Mouse (Mus musculus): ENCODE data around the gene Mog. TPM values are rescaled to one million over a fixed set of nuclear protein-coding genes. Genes with fewer than 3 reads are reported as not detected.
"Not testable (repeated sequence)": the region's sequence is repeated elsewhere in the genome, so short reads cannot be mapped to it uniquely, and the experiment has no call there.

Gene Mog
- polyA plus RNA-seq, 1 experiment from 2014 or later = 3.7 TPM

- 65% methylated on average over 8 of the region's 8 CpGs for WGBS
- Histone ChIP-seq H3K36me3 (replicated peaks) (no peaks in the 10 kb centered on the region), H3K27ac (peak overlapping the region; percentile 99), H3K4me1 (peaks cover 11% of the 10 kb centered on the region; the same call in 1 of the 2 replicates), H3K4me3 (peak overlapping the region; percentile 45), H3K9me3 (no peaks in the 10 kb centered on the region), H3K4me2 (peak overlapping the region; percentile 55), H3K9ac (peak overlapping the region; percentile 55; the same call in 1 of the 2 replicates), H3K27me3 (replicated peaks) (no peaks in the 10 kb centered on the region)
- peak; percentile 40 for ATAC-seq (replicated peaks)
These were observed 6.0 kb upstream of the Mog start for GRCm38 (mm10) chr17:37029162-37029561.

- Histone ChIP-seq H3K9ac (peak overlapping the region; percentile 55; the same call in 1 of the 2 replicates), H3K27me3 (replicated peaks) (no peaks in the 10 kb centered on the region), H3K27ac (peak overlapping the region; percentile 99), H3K9me3 (no peaks in the 10 kb centered on the region), H3K4me2 (peak overlapping the region; percentile 55), H3K4me1 (peaks cover 11% of the 10 kb centered on the region; the same call in 1 of the 2 replicates), H3K36me3 (replicated peaks) (no peaks in the 10 kb centered on the region), H3K4me3 (peak overlapping the region; percentile 45)
- WGBS = 0% methylated on average over 14 of the region's 14 CpGs
- ATAC-seq (replicated peaks) = peak; percentile 99
These were observed 5.5 kb upstream of the Mog start for GRCm38 (mm10) chr17:37028683-37029120.

DNA sequence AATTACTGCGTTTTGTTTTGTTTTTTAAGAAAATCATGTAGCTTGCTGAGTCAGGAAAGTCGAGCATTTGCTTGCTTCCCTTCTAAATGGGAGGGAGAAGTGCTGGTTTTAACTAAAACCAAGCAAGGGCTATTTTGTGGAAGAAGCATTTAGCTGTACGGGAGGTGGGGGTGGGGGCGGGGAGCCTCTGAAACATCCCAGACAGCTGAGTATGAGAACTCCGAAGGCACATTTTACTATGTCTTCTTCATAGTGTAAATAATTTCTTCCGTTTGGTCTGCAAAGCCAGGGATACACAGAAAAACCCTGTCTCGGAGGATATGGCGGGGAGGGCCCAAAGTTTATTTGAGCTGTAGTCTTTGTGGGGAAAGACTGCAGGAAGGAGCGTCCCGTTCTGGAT is 5.0 kb upstream of the Mog start:
- peak overlapping the region; percentile 99 for H3K27ac ChIP-seq
- peak overlapping the region; percentile 45 for H3K4me3 ChIP-seq
- no peaks in the 10 kb centered on the region for H3K9me3 ChIP-seq
- ATAC-seq (replicated peaks) = peak; percentile 48
- peak overlapping the region; percentile 46 for H3K9ac ChIP-seq
- peaks cover 11% of the 10 kb centered on the region; the same call in 1 of the 2 replicates for H3K4me1 ChIP-seq
- H3K4me2 ChIP-seq = peak overlapping the region; percentile 55
- H3K36me3 ChIP-seq (replicated peaks) = no peaks in the 10 kb centered on the region
- no peaks in the 10 kb centered on the region for H3K27me3 ChIP-seq (replicated peaks)
- 5% methylated on average over 10 of the region's 10 CpGs for WGBS

DNA sequence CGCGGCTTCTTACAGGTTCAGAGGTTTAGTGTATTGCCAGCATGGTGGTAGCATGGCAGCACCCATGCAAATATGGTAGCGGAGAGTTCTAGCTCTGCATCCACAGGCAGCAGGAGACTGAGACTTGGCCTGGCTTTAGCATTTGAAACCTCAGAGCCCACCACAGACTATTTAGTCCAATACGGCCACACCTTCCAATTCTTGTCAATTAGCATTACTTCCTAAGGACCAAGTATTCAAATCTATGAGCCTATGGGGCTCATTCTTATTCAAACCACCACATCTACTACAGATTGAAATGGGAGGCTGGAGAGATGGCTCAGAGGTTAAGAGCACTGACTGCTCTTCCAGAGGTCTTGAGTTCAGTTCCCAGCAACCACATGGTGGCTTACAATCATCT is 4.3 kb upstream of the Mog start:
- H3K36me3 ChIP-seq (replicated peaks) = no peaks in the 10 kb centered on the region
- no peak for ATAC-seq (replicated peaks)
- H3K4me1 ChIP-seq = peaks cover 11% of the 10 kb centered on the region; the same call in 1 of the 2 replicates
- peak overlapping the region; percentile 99 for H3K27ac ChIP-seq
- no peak overlapping the region for H3K9ac ChIP-seq
- H3K4me2 ChIP-seq = no peak overlapping the region
- 92% methylated on average over 4 of the region's 4 CpGs for WGBS
- H3K27me3 ChIP-seq (replicated peaks) = no peaks in the 10 kb centered on the region
- H3K9me3 ChIP-seq = no peaks in the 10 kb centered on the region
- H3K4me3 ChIP-seq = no peak overlapping the region

GRCm38 (mm10) chr17:37026425-37026824 is 3.2 kb upstream of the Mog start:
- H3K4me1 ChIP-seq = peaks cover 11% of the 10 kb centered on the region; the same call in 1 of the 2 replicates
- no peak overlapping the region for H3K9ac ChIP-seq
- H3K36me3 ChIP-seq (replicated peaks) = no peaks in the 10 kb centered on the region
- WGBS = 60% methylated on average over 2 of the region's 2 CpGs
- no peaks in the 10 kb centered on the region for H3K9me3 ChIP-seq
- ATAC-seq (replicated peaks) = no peak
- no peak overlapping the region for H3K4me2 ChIP-seq
- H3K27ac ChIP-seq = no peak overlapping the region
- H3K27me3 ChIP-seq (replicated peaks) = no peaks in the 10 kb centered on the region
- H3K4me3 ChIP-seq = no peak overlapping the region

- WGBS = 98% methylated on average over 5 of the region's 5 CpGs
- H3K4me1 ChIP-seq; H3K27me3 ChIP-seq (replicated peaks); H3K9ac ChIP-seq; H3K4me2 ChIP-seq; H3K9me3 ChIP-seq; H3K27ac ChIP-seq; ATAC-seq (replicated peaks); H3K36me3 ChIP-seq (replicated peaks); H3K4me3 ChIP-seq: not testable (repeated sequence)
These were observed 4.0 kb downstream of the Mog start for GRCm38 (mm10) chr17:37019242-37019641.

DNA sequence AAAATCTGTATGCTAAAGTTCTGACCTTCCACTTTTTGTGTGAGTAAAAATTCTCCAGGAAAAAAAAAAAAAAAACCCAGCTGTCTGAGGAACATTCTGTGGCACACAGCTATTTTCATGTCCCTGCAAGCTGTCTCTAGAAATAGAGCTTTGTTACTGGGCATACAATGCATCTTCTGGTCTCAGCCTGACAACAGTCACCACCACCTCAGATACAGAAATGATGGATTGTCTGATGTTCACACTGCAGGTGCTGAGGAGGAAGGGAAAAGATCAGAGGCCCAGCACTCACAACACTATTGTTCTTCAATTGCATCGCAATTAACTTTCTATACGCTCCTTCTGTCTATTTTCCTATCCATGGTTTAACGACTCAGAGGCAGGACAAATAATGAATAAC is 4.9 kb downstream of the Mog start:
- no peak for ATAC-seq (replicated peaks)

GRCm38 (mm10) chr17:37016333-37016732 is 6.9 kb downstream of the Mog start:
- Histone ChIP-seq H3K4me3 (no peak overlapping the region), H3K4me2 (no peak overlapping the region), H3K9me3 (no peaks in the 10 kb centered on the region), H3K9ac (no peak overlapping the region), H3K4me1 (peaks cover 11% of the 10 kb centered on the region), H3K36me3 (replicated peaks) (peaks cover under 1% of the 10 kb centered on the region), H3K27me3 (replicated peaks) (no peaks in the 10 kb centered on the region), H3K27ac (no peak overlapping the region)
- ATAC-seq (replicated peaks) = no peak

More for the DNA sequence above, 4.9 kb downstream of the Mog start:
- no peak overlapping the region for H3K4me3 ChIP-seq
- H3K27me3 ChIP-seq (replicated peaks) = no peaks in the 10 kb centered on the region
- no peaks in the 10 kb centered on the region for H3K36me3 ChIP-seq (replicated peaks)
- no peak overlapping the region for H3K4me2 ChIP-seq
- H3K4me1 ChIP-seq = no peaks in the 10 kb centered on the region
- no peak overlapping the region for H3K9ac ChIP-seq
- WGBS = 88% methylated on average over 3 of the region's 3 CpGs
- no peak overlapping the region for H3K27ac ChIP-seq
- H3K9me3 ChIP-seq = no peaks in the 10 kb centered on the region

DNA sequence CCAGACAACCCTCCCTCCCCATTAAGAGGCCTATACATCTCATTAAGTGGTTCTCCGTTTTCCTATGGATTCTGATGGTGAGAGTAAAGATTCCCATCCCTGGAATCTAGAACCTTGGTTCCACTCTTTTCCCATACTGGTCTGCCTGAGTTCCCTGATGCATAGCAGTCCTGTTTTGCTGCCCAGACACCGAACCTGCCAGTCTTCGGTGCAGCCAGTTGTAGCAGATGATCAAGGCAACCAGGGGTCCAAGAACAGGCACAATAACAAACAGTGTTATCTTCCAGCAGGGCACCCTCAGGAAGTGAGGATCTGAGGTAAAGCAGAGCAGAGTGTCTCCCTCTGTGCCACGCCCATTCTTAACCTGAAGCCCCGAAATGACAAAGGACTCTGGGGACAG is 11.1 kb downstream of the Mog start:
- no peak overlapping the region for H3K9ac ChIP-seq
- no peak overlapping the region for H3K4me3 ChIP-seq
- no peaks in the 10 kb centered on the region for H3K9me3 ChIP-seq
- peaks cover 41% of the 10 kb centered on the region for H3K36me3 ChIP-seq (replicated peaks)
- H3K4me1 ChIP-seq = peaks cover 27% of the 10 kb centered on the region
- H3K27me3 ChIP-seq (replicated peaks) = no peaks in the 10 kb centered on the region
- no peak overlapping the region for H3K27ac ChIP-seq
- WGBS = 86% methylated on average over 5 of the region's 5 CpGs
- ATAC-seq (replicated peaks) = 0 out of 2 replicates have a peak, but pooled peaks have one; percentile 14
- no peak overlapping the region for H3K4me2 ChIP-seq

DNA sequence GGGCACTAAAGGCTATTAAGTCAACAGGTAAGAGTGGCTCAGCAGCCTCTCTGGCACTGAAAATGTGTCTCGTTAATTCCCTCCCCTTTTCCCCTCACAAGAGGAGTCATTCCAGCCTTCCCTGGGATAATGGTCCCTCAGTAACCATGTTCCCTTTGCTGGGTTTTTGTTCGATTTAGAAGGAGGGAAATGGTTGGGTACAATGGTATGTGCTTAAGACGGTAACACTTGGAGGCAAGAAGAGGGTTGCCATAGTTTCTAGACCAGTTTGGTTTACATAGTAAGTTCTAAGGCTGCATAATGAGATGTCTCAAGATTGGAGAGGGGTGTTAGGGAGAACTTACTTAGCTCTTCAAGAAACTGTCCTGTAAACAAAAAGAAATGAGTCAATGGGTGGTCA is 11.5 kb downstream of the Mog start:
- no peak for ATAC-seq (replicated peaks)
- Histone ChIP-seq H3K9ac (no peak overlapping the region), H3K36me3 (replicated peaks) (peaks cover 45% of the 10 kb centered on the region), H3K4me3 (no peak overlapping the region), H3K27ac (no peak overlapping the region), H3K4me2 (no peak overlapping the region), H3K27me3 (replicated peaks) (no peaks in the 10 kb centered on the region), H3K9me3 (no peaks in the 10 kb centered on the region), H3K4me1 (peaks cover 27% of the 10 kb centered on the region)
- 77% methylated on average over 3 of the region's 3 CpGs for WGBS

GRCm38 (mm10) chr17:37009460-37010042 is 13.6 kb downstream of the Mog start:
- 94% methylated on average over 17 of the region's 17 CpGs for WGBS
- Histone ChIP-seq H3K27me3 (replicated peaks) (no peaks in the 10 kb centered on the region), H3K4me3 (no peak overlapping the region), H3K27ac (no peak overlapping the region), H3K9ac (no peak overlapping the region), H3K4me1 (peaks cover 40% of the 10 kb centered on the region), H3K9me3 (no peaks in the 10 kb centered on the region), H3K36me3 (replicated peaks) (peaks cover 47% of the 10 kb centered on the region), H3K4me2 (no peak overlapping the region)
- no peak for ATAC-seq (replicated peaks)

GRCm38 (mm10) chr17:37008161-37008560 is 15.0 kb downstream of the Mog start:
- no peak for ATAC-seq (replicated peaks)
- H3K27ac ChIP-seq = no peak overlapping the region
- peaks cover 51% of the 10 kb centered on the region for H3K4me1 ChIP-seq
- H3K9ac ChIP-seq = no peak overlapping the region
- WGBS = 93% methylated on average over 6 of the region's 6 CpGs
- H3K4me3 ChIP-seq = no peak overlapping the region
- no peak overlapping the region for H3K4me2 ChIP-seq
- H3K27me3 ChIP-seq (replicated peaks) = no peaks in the 10 kb centered on the region
- no peaks in the 10 kb centered on the region for H3K9me3 ChIP-seq
- peaks cover 47% of the 10 kb centered on the region for H3K36me3 ChIP-seq (replicated peaks)

DNA sequence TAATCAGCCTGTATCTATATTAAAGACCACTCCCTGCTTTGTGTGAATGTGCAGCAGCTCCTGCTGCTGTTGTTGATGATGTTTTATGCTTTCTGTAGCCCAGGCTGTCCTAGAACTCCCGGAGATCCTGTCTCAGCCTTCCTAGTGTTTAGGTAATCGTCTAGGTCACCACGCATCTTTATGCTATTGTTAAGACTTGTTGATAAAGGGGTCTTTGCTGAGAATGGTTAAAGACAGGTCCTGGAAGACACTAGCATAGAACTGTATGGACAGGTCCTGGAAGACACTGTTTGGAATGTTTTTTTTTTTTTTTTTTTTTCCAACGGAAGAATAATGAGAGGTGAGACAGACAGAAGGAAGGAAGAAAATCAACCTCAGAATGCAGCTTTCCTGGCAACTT is 19.8 kb downstream of the Mog start:
- peak; percentile 46 for ATAC-seq (replicated peaks)
- no peaks in the 10 kb centered on the region for H3K9me3 ChIP-seq
- H3K4me2 ChIP-seq = peak overlapping the region; percentile 65

More for the DNA sequence above, 19.8 kb downstream of the Mog start:
- Histone ChIP-seq H3K4me1 (peaks cover 38% of the 10 kb centered on the region), H3K9ac (peak overlapping the region; percentile 100), H3K27ac (peak overlapping the region; percentile 98), H3K4me3 (peak overlapping the region; percentile 93), H3K36me3 (replicated peaks) (peaks cover 18% of the 10 kb centered on the region; the same call in 1 of the 2 replicates), H3K27me3 (replicated peaks) (no peaks in the 10 kb centered on the region)
- WGBS = 13% methylated on average over 4 of the region's 4 CpGs

Data from midbrain, embryonic 15.5 days (tissue).